Mouse (Mus musculus): Measurements from ENCODE around the gene Tbc1d16. TPM values are rescaled to one million over a fixed set of nuclear protein-coding genes. Genes with fewer than 3 reads are reported as not detected.

The Tbc1d16 gene
- polyA plus RNA-seq, 1 experiment from 2014 or later: 1.5 TPM

GRCm38 (mm10) chr11:119134586-119134985 is 93.7 kb downstream of the Tbc1d16 start:
- Histone ChIP-seq H3K27me3 (peaks cover 15% of the 10 kb centered on the region), H3K9ac (no peak overlapping the region), H3K9me3 (replicated peaks) (no peaks in the 10 kb centered on the region), H3K27ac (no peak overlapping the region), H3K4me2 (peak overlapping the region; percentile 38), H3K36me3 (no peaks in the 10 kb centered on the region), H3K4me3 (replicated peaks) (no peak overlapping the region), H3K4me1 (replicated peaks) (peaks cover 18% of the 10 kb centered on the region)
- ATAC-seq (ENCODE audit: low read depth) (peak; percentile 64), DNase-seq (no peak)
- 25% methylated on average over 17 of the region's 17 CpGs for WGBS (ENCODE audit: insufficient replicate concordance)

- DNase-seq: no peak
- ATAC-seq (ENCODE audit: low read depth): no peak
Measured at GRCm38 (mm10) chr11:119133437-119134221, 94.7 kb downstream of the Tbc1d16 start.

GRCm38 (mm10) chr11:119132198-119133035 is 95.9 kb downstream of the Tbc1d16 start:
- no peak for ATAC-seq (ENCODE audit: low read depth)
- Histone ChIP-seq H3K9me3 (replicated peaks) (no peaks in the 10 kb centered on the region), H3K9ac (no peak overlapping the region), H3K4me2 (no peak overlapping the region), H3K27ac (no peak overlapping the region), H3K4me1 (replicated peaks) (peaks cover 33% of the 10 kb centered on the region), H3K4me3 (replicated peaks) (no peak overlapping the region), H3K27me3 (peaks cover 35% of the 10 kb centered on the region), H3K36me3 (no peaks in the 10 kb centered on the region)
- WGBS (ENCODE audit: insufficient replicate concordance): 61% methylated on average over 14 of the region's 14 CpGs
- DNase-seq: no peak

More at GRCm38 (mm10) chr11:119133437-119134221, 94.7 kb downstream of the Tbc1d16 start:
- no peak overlapping the region for H3K9ac ChIP-seq
- no peak overlapping the region for H3K4me3 ChIP-seq (replicated peaks)
- WGBS (ENCODE audit: insufficient replicate concordance): 54% methylated on average over 5 of the region's 5 CpGs
- peaks cover 21% of the 10 kb centered on the region for H3K4me1 ChIP-seq (replicated peaks)
- no peaks in the 10 kb centered on the region for H3K9me3 ChIP-seq (replicated peaks)
- peaks cover 25% of the 10 kb centered on the region for H3K27me3 ChIP-seq
- no peak overlapping the region for H3K27ac ChIP-seq
- H3K4me2 ChIP-seq: no peak overlapping the region
- no peaks in the 10 kb centered on the region for H3K36me3 ChIP-seq

GRCm38 (mm10) chr11:119130081-119130765 is 98.1 kb downstream of the Tbc1d16 start:
- Histone ChIP-seq H3K4me3 (replicated peaks) (no peak overlapping the region), H3K27ac (no peak overlapping the region), H3K9me3 (replicated peaks) (no peaks in the 10 kb centered on the region), H3K4me2 (no peak overlapping the region), H3K27me3 (peaks cover 43% of the 10 kb centered on the region), H3K9ac (no peak overlapping the region), H3K36me3 (no peaks in the 10 kb centered on the region), H3K4me1 (replicated peaks) (peaks cover 51% of the 10 kb centered on the region)
- WGBS (ENCODE audit: insufficient replicate concordance): 20% methylated on average over 24 of the region's 24 CpGs
- ATAC-seq (ENCODE audit: low read depth): no peak
- no peak for DNase-seq

GRCm38 (mm10) chr11:119129281-119130058 is 98.8 kb downstream of the Tbc1d16 start:
- Histone ChIP-seq H3K4me3 (replicated peaks) (no peak overlapping the region), H3K27ac (no peak overlapping the region), H3K27me3 (peaks cover 43% of the 10 kb centered on the region), H3K9me3 (replicated peaks) (no peaks in the 10 kb centered on the region), H3K9ac (no peak overlapping the region), H3K36me3 (no peaks in the 10 kb centered on the region), H3K4me1 (replicated peaks) (peaks cover 44% of the 10 kb centered on the region), H3K4me2 (no peak overlapping the region)
- ATAC-seq (ENCODE audit: low read depth) (no peak), DNase-seq (no peak)
- WGBS (ENCODE audit: insufficient replicate concordance): 47% methylated on average over 18 of the region's 18 CpGs

- DNase-seq (no peak), ATAC-seq (ENCODE audit: low read depth) (no peak)
- Histone ChIP-seq H3K4me3 (replicated peaks) (no peak overlapping the region), H3K4me1 (replicated peaks) (peaks cover 40% of the 10 kb centered on the region), H3K9ac (no peak overlapping the region), H3K4me2 (no peak overlapping the region), H3K27me3 (peaks cover 43% of the 10 kb centered on the region), H3K9me3 (replicated peaks) (no peaks in the 10 kb centered on the region), H3K36me3 (no peaks in the 10 kb centered on the region), H3K27ac (no peak overlapping the region)
- WGBS (ENCODE audit: insufficient replicate concordance): 43% methylated on average over 11 of the region's 11 CpGs
Measured at GRCm38 (mm10) chr11:119128668-119129280, 99.5 kb downstream of the Tbc1d16 start.

GRCm38 (mm10) chr11:119127686-119128473 is 100.4 kb downstream of the Tbc1d16 start:
- Histone ChIP-seq H3K27me3 (peaks cover 43% of the 10 kb centered on the region), H3K4me2 (no peak overlapping the region), H3K36me3 (no peaks in the 10 kb centered on the region), H3K27ac (no peak overlapping the region), H3K9ac (no peak overlapping the region), H3K4me1 (replicated peaks) (peaks cover 38% of the 10 kb centered on the region), H3K4me3 (replicated peaks) (no peak overlapping the region), H3K9me3 (replicated peaks) (no peaks in the 10 kb centered on the region)
- ATAC-seq (ENCODE audit: low read depth): no peak
- DNase-seq: no peak
- WGBS (ENCODE audit: insufficient replicate concordance): 53% methylated on average over 9 of the region's 9 CpGs

- Histone ChIP-seq H3K9me3 (replicated peaks) (no peaks in the 10 kb centered on the region), H3K9ac (no peak overlapping the region), H3K4me2 (no peak overlapping the region), H3K36me3 (no peaks in the 10 kb centered on the region), H3K27ac (peak overlapping the region; percentile 35; the same call in 1 of the 2 replicates), H3K4me1 (replicated peaks) (peaks cover 38% of the 10 kb centered on the region), H3K27me3 (peaks cover 39% of the 10 kb centered on the region), H3K4me3 (replicated peaks) (no peak overlapping the region)
- 50% methylated on average over 12 of the region's 12 CpGs for WGBS (ENCODE audit: insufficient replicate concordance)
- ATAC-seq (ENCODE audit: low read depth) (no peak), DNase-seq (no peak)
Measured at GRCm38 (mm10) chr11:119127147-119127546, 101.2 kb downstream of the Tbc1d16 start.

GRCm38 (mm10) chr11:119125929-119126861 is 102.1 kb downstream of the Tbc1d16 start:
- H3K36me3 ChIP-seq: no peaks in the 10 kb centered on the region
- peaks cover 38% of the 10 kb centered on the region for H3K4me1 ChIP-seq (replicated peaks)
- ATAC-seq (ENCODE audit: low read depth): peak; percentile 74
- WGBS (ENCODE audit: insufficient replicate concordance): 26% methylated on average over 23 of the region's 23 CpGs
- peak overlapping the region; percentile 29; the same call in 1 of the 2 replicates for H3K4me2 ChIP-seq
- no peak overlapping the region for H3K4me3 ChIP-seq (replicated peaks)
- peak; percentile 22 for DNase-seq
- H3K27me3 ChIP-seq: peaks cover 39% of the 10 kb centered on the region
- peak overlapping the region; percentile 37; the same call in 1 of the 2 replicates for H3K27ac ChIP-seq
- no peaks in the 10 kb centered on the region for H3K9me3 ChIP-seq (replicated peaks)
- no peak overlapping the region for H3K9ac ChIP-seq

Data from liver, embryonic 13.5 days (tissue).